Mouse (Mus musculus) cerebellum, postnatal 4 days (tissue): ENCODE results near the gene Triap1.
"Not testable (repeated sequence)": the region's sequence is repeated elsewhere in the genome, so short reads cannot be mapped to it uniquely, and the experiment has no call there.

Experiments used
- DNase-seq, 2 experiments: peaks; one replicate each; pipeline ENCODE4 v3.0.0; 2022; ENCODE audit warnings: low spot score in 2 of 2, mixed read lengths in 1 of 2

The Triap1 gene

DNA sequence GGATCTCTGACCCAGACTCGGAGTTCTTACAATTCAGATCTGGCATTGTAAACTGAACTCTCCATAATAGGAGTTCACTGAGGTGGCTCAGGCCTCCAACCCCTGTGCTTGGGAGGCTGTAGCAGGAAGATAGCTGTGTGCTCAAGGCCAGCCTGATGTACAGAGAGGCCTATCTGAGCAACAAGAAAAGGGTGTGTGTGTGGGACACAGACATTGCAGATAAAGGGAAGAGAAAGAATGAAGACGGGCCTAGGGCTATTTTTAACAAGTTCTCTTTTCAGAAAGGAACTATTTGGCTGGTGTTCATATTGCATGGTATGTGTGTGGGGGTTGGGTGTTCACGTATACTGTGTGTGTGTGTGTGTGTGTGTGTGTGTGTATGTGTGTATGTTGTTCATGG is 7.4 kb upstream of the Triap1 start:
- DNase-seq = no peak

DNA sequence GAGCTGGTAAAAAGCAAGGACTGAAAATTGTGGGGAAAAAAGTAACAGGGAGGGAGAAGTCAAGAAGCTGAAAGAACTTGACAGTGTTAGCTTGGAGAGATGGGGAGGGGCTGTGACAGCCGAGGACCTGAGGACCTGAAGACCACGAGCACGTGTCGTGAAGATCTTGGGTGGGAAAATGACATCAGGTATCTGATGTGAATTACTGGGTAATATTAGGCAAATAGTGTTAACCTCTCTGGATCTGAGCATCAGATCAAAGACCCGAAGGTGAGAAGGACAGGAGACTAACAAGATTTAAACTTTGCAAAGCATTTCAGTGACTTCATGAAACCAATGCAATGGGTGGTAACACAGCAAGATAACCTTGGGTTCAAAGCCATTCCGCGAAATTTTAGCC is 1.0 kb upstream of the Triap1 start:
- DNase-seq = no peak

DNA sequence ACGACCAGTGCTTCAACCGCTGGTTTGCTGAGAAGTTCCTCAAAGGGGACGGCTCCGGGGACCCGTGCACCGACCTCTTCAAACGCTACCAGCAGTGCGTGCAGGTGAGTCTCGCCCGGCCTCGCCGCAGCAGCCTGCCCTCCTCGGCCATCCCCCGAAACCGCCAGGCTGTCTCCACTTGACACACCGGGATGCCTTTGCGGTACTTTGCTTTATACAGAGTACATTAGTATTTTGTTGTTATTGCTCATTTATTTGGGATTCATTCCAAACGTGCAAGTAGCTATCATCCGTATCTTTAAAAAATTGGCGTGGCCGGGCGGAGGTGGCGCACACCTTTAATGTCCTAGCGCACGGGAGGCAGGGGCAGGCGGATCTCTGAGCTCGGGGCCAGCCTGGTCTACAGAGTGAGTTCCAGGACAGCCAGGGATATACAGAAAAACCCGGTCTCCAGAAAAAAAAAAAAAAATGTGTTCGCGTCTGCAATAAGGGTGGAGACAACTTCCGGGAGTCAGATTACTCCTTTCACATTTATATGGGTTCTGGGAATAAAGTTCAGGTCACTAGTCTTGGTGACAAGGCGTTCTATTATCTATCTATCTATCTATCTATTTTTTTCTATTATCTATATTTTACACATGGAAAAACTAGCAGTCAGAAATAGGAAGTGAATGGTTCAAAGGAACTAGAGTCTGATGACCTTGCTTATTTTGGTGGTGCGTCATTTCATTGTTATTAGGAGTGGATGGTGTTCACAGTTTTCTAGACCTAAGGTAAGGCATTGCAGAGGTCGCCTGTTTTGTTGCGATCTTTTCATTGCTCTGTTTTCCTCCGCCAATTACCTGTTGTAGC is 515 bp downstream of the Triap1 start:
- no peak for DNase-seq

DNA sequence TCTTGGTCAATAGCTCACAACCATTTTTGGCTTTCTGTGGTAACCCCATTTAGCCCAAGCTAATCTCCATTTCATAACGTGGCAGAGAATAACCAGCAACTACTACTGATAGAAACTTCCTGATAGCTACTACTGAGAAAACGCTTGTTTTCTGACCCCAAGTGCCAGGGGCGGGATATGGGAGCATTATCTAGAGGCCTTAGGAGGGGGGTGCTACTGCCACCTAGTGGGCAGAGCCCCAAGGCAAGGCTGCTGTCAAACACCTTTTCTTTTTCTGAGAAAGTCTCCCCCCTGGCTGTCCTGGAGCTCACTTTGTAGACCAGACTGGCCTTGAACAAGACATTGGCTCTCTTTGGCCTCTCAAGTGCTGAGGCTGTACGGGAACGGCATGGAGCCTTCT is 6.5 kb downstream of the Triap1 start:
- DNase-seq = peak; percentile 56 to 79

DNA sequence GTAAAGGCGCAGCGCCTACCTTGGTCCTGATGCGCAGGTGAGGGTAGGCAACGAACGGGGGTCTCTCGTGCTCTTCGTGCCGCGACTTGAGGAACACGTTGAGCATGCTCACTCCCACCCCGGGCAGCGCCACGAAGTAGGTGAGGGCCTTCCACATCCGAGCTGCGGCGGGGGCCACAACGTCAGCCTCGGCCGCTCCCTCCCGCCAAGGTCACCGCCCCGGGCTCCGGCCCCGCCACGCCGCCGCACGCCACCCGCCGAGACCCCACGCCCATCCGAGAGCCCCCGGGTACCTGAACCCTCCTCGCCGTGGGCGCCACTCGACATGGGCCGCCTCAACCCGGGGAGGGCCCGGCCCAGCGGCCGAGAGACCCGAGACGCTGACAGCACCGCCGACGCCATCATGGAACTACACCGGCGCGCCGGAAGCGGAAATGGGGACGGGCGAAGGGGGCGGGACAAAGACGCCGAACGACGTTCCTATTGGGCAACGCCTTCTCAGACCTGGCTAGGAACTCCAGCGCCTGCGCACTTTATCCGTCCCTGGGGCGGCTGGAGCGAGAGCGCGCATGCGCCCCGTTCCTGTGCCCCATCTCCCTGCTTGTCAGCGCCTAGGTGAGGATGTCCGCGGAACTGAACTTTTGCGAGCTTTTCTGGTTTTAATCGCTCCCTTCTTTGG is 7.7 kb downstream of the Triap1 start, which contains the start of gene Cox6a1:
TSS of gene Cox6a1 (minus strand) at position 436 of the 679 bp plus-strand sequence.
- peak; percentile 99 for DNase-seq

DNA sequence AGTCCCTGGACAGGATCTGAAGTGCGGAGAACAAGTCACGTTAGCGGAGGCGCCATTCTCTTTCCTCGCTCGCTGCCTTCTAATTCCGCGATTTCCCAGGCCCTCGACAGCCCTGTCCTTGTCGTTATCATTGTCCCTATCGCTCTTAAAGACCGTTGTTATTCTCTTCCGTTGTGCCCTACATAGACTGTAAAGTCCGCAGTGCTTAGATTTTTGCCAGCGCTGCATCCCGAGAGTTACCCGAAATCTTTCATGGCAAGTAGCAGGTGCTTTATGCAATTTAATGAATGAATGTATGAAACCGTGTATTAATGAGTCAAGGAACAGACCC is 8.2 kb downstream of the Triap1 start:
- DNase-seq = no peak

DNA sequence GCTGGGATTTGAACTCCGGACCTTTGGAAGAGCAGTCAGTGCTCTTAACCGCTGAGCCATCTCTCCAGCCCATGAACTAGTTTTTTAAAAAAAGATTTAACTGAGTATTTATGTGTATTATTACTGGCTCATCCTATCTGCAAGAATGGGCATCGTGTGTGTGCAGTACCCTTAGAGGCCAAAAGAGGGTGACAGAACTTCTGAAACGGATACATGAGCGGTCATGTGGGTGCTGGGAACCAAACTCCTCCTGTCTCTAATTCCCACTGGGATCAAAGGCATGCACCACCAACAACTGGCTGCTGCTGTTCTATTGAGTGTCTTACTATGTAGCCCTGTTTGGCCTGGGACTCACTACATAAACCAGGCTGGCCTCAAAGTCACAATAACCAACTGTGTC is 10.3 kb downstream of the Triap1 start:
- no peak for DNase-seq

DNA sequence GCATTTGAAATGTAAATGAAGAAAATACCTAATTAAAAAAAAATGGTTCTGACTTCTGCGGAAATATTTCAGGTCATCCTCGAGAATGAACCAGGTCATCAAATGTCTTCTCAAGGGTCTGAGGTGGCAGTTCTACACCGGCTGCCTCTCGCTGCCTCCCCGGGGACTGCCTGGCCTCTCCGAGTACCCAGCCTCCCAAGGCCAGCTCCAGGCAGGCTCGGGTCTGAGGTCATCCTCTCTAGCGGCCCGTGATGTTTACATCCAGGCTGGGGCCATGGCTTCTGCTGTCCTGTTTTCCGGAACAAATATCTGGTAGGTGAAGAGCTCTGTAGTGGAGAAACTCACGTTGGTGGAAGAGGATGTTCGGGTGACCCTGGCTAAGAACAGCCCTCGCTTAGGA is 14.0 kb downstream of the Triap1 start:
- DNase-seq = no peak

DNA sequence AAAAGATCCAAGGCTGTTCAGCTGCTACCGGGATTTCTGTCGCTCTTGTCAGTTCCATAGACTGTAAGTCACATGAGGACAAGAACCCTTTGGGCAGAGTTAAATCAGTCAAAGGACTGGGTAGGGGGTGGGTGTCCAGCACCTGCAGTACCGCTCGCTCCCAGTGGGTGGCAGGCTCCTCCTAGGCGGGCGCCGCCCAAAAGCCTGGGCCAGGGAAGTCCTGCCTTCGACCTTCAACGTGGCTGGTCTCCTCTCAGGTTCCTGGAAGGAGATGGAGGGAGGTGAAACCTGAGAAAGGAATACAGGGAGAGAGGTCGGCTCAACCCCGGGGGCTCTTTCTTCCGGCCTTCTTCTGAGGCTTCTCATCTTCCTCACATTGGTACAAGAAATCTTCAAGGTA is 17.8 kb downstream of the Triap1 start:
- peak; percentile 93 to 94 for DNase-seq

DNA sequence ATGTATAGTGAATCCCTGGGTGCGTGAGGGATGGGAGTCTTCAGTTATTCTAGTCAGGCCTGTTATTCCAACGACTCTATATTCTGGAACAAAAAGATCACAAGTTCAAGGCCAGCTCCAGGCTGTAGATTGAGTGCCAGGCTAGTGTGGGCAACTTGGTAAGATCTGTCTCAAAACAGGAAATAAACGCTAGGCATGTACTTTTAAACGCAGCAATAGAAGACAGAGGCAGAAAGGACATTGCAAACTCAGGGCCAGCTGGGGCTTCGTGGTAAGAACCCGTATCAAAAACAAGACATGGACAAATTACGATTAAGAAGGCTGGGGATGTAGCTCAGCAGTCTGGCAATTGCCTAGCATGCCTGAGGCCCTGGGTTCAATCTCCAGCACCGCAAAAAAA is 18.4 kb downstream of the Triap1 start:
- no peak for DNase-seq

DNA sequence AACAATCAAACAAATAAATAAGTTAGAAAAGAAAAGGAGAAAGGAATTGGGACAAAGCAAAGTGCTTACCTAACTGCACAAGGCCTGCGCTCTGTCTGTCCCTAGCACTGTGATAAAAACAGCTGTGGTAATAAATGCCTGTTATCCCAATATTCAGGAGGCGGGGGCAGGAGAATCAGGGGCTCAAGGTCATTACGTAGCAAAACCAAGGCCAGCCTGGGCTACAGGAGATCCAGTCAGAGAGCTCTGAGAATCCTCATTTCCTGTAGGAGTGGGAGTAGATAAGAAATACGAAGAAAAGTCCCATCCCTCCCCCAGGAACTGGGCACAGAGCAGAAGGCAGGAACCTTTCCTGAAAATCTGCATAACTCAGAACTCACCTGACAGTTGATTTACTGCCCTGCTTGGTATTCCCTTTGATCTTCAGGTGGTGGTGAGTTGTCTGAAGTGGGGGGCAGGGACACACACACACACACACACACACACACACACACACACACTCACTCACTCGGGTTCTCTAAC is 18.9 kb downstream of the Triap1 start:
- no peak for DNase-seq

DNA sequence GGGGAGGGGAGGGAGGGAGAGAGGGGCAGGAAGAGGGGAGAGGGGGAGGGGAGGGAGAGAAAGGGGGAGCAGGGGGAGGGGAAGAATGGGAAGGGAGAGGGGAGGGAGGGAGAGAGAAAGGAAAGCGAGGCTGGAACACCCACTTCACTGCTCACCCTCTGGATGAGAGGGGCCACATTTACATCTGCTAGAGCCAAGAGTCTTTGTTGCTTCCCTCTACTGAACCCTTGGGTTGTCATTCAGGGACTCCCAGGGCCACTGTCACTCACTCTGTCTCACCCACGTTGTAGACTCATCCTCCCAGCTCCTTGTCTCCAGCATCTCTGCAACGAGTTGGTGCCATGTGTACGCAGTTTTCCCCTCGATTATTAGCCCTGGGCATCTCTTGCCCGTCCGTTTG is 21.2 kb downstream of the Triap1 start:
- DNase-seq = no peak

DNA sequence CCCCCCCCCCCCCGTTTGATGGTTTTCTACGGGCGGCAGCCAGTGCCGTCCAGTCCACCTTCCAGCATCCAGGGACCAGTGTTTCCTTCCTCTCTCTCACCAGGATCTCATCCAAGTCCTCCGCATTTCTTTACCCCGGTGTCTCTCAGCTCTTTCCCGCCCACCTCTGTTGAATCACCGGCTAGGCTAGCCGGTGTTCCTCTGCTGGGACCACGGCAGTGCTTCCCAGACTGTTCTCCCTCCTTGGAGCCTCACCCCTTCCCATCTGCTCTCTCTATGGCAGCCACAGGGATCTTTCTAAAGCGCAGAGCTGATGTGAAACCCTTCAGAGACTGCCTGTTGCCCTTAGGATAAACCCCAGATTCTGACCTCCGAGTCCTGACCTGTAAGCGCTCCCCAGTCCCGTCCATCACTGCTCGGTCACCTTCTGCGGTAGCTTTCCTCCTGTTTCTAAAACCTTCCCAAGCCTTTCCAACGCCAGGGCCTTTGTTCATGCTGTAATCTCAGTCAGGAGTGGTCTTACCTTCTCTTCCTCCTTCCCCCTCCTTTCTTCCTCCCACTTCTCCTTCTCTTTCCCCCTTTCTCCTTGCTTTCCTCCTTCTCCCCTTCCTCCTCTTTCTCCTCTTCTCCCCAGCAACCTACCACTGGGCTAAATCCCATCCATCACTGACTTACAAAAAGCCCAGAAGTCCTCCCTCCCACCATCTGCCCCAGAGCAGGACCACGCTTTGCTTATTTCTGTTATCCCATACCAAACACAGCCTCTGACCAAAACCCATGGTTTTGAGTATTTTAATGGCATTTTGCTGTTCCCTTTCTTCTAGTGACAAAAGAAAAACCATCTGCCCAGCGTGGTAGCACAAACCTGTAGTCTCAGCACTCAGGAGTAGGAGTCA is 22.0 kb downstream of the Triap1 start:
- no peak for DNase-seq

DNA sequence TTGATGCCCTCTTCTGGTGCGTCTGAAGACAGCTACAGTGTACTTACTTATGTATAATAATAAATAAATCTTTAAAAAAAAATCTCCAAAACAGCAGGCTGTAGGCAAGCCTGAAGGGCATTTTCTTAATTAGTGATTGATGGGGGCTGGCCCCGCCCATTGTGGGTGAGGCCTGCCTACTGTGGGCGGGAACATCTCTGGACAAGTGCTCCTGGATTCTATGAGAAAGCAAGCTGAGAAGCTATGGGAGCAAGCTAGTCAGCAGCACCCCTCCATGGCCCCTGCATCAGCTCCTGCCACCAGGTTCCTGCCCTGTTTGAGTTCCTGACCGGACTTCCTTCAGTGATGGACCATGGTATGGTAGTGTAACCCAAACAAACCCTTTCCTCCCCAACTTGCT is 23.8 kb downstream of the Triap1 start:
- no peak for DNase-seq

DNA sequence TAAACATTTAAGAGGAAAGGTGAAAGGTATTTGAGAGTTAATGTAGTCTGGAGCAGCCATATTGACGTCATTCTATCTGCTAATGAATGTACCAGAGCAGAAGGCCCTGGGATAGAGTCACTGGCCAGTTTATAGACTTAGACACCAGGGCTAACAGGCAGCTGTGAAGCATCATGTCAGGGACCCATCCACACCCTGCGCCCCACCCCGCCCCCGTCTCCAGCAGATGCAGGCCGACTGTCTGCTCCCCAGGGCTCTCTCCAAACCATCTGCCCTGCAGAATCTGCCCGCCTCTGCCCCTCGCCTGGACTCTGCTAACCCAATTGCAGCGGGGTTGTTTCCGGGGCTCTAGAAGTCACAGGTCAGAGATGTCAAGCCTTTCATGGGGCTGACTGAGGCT is 30.7 kb downstream of the Triap1 start:
- no peak for DNase-seq

DNA sequence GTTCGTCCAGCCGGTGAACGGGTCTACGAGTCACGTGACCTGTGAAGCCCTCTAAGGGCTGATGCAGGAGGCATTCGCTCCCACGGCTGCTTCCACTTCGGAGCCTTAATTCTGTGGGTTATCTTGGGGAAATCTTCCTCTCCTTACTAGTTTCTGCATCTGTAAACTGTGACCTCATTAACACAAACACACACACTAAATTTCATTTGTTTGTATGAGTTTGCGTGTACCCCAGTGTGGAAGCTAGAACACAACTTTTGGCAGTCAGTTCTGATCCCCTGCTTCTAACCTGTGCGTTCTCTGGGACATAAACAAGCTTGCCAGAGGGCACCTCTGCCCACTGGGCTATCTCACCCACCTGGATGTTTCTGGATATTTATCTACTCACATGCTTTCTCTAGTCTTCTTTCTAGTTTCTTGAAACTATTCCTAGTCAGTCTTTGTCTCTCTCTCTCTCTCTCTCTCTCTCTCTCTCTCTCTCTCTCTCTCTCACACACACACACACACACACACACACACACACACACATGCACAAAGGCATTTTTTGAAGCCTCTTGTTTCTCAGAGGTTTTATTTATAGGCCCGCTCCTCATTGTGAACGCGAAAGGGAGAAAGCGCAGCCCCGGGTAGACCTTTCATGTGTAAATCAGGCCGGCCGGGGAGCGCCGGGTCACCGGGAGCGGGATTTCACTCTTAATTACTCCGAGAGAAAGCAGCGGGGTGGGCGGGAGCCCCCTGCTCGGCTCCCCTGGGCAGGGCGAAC is 32.6 kb downstream of the Triap1 start:
- DNase-seq = peak in 1 of 2 experiments; percentile 10

DNA sequence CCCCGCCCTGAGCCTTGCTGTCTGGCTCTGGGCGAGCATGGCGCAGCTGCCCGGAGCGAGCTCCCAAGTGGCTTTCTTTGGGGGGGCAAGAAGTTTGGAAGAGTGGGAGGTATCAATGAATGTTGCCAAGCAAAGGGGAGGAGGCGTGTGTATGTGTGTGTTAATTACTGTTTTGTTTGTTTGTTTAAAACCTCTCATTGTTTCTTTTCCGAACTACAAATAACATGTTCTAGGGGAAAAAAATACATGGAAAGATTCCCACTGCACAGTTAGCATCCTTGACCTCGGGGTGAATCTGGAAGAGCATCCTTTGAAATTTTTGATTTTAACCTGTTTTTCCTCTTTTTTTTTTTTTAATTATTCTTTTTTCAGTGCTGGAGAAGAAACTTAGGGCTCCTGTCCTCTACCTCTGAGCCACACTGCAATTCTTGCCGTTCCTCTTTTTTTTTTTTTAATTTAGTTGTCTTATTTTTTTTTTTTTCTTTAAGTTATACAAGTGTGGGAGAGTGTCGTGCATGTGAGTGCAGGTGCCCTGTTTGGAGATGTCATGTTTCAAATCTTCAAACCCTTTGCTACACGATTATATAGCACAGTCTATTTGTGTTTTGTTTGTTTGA is 33.3 kb downstream of the Triap1 start:
- no peak for DNase-seq

DNA sequence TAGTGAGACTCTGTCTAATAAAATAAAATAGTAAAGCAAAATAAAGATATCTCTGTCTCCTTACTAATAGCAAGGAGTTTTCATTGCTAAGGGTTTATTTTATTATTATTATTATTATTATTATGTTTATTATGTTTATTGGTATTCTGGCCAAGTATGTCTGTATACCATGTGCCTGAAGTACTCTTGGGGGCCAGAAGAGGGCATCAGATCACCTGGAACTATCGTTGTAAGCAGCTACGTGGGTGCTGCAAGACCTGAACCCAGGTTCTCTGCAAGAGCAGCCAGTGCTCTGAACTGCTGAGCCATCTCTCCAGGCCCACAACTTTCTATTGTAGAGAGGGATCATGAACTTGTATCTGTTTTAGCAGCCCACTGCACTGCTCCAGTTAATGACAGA is 34.4 kb downstream of the Triap1 start:
- no peak for DNase-seq

DNA sequence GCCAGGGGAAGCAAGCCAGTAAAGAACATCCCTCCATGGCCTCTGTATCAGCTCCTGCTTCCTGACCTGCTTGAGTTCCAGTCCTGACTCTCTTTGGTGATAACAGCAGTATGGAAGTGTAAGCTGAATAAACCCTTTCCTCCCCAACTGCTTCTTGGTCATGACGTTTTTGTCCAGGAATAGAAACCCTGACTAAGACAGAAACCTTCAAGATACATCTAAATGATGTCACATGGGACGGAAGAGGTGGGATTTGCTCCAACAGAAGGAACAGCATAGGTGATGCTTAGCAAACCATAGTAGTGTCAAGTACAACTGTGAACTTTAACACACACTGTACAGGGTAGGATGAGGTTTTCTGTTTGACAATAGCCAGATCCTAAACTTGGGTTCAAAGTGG is 37.9 kb downstream of the Triap1 start:
- DNase-seq = not testable (repeated sequence)

DNA sequence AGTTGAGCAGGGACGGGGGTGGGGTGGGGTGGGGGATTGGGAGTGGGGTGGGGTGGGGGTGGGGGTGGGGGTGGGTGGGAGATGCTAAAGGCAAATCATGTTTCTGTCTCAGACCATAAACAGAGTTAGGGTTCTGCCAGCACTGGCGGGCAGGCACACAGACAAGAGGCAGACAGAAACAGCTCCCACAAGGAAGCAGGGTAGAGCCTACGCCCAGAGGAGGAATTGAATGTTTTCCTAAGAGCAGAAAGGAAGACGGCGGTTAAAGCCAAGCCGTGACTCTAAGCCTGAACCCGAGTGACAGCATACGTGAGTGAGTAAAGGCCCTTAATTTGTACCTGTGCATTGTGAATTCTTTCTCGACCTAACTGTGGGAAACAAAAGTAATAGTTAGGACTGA is 50.9 kb downstream of the Triap1 start:
- DNase-seq = no peak

DNA sequence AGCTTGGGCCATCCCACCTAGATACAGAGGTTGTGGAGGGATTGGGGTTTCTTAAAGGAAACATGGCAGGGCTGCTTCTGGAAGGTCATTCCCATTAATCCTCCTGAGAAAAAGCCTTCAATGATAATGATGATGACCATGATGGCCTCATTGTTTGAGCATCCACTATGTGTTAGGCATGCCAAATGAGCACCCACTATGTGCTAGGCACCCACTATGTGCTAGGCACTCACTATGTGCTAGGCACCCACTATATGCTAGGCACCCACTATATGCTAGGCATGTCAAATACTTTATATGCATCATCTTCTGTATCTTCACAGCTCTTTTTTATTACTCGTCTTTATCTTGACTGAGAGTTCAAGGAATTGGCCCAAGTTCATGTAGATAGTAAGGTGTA is 51.9 kb downstream of the Triap1 start:
- no peak for DNase-seq
